Mouse (Mus musculus): ENCODE results near the gene Coro2b.

GRCm38 (mm10) chr9:62425265-62425664 lies 111.6 kb downstream of the Coro2b start:
- TF ChIP-seq CTCF (IDR thresholded peaks at IDR 0.05; ENCODE audit: low read depth) (no peak), EP300 (IDR thresholded peaks at IDR 0.05; ENCODE audit: low read depth) (no peak)

Measured in liver, embryonic 14.5 days (tissue).